Comparison of ENCODE assay signal across 1 mouse cellular context in genomic region chr4:155201764-155202163, GRCm38 (mm10).
TF ChIP-seq lines count a peak whose summit lies in the region.

No protein-coding gene starts in this region.

TF ChIP-seq in CH12.LX, 34 proteins besides CTCF, POLR2A, EP300 and RAD21:
- no peak for TF ChIP-seq ETS1 (conservative IDR thresholded peaks at IDR 0.05; ENCODE audit: low read depth, low read length)
- TF ChIP-seq RCOR1 (conservative IDR thresholded peaks at IDR 0.05; ENCODE audit: low read depth, low read length), result no peak
- TF ChIP-seq ZNF384 (IDR thresholded peaks at IDR 0.05; ENCODE audit: low read depth, low read length), result no peak
- no peak for TF ChIP-seq MEF2A (IDR thresholded peaks at IDR 0.05; ENCODE audit: borderline replicate concordance, low read depth, low read length)
- no peak for TF ChIP-seq JUND (conservative IDR thresholded peaks at IDR 0.05; ENCODE audit: low read depth, low read length)
- no peak for TF ChIP-seq BHLHE40 (IDR thresholded peaks at IDR 0.05; ENCODE audit: low read depth, low read length)
- TF ChIP-seq MXI1 (IDR thresholded peaks at IDR 0.05; ENCODE audit: low read depth, low read length), result peak; percentile 33; the same call in 1 of the 2 replicates
